Mouse (Mus musculus): Measurements from ENCODE around the gene Gm21983.

Gene Gm21983

DNA sequence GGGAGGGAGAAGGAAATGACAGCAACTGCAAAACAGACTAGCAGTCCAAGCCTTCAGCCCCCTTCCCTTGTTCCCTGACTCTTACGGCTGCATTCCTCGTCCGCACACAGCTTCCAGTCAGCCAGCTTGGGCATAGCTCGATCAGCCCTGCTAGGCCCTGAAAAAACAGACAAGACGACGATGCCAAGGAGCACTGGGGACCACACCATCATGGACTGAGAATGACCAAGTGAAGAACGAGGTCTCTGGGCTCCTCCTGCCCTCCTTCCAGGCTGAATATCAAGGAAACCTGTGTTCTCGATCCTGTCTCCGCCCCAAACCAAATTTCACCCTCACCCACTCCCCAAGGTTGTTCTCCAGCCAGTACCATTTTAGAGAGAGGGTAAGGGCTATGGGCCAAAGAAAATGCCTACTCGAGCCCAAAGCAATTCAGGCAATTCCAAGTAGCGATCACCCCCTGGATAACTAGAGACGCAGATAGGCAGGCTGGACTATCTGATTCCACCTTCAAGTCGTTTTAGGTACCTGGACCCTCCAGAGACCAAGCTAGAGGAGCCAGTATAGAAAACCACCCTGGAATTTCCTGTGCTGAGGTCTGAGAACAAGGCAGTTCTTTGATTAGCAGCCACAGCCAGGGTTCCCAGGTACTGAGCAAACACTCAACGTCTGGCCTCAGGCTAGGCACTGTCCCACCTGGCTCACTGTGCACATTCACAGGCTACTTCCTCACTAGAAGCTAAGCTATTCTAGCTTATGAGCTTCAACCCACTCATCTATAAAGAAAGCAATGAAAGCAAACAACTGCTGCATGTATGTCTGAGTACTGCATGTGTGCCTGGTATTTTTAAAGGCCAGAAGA, at the start of gene Gm21983, which contains the start of gene Mia:
Gene Gm21983 (minus strand): TSS at position 250 of the 859 bp plus-strand sequence.
Gene Mia (minus strand): TSS at position 321 of the 859 bp plus-strand sequence.
- DNase-seq (ENCODE audit: low read depth, low spot score): no peak

- DNase-seq (ENCODE audit: low read depth, low spot score): no peak
Observed at GRCm38 (mm10) chr7:27228865-27229264, 48.0 kb upstream of the Gm21983 start.

DNA sequence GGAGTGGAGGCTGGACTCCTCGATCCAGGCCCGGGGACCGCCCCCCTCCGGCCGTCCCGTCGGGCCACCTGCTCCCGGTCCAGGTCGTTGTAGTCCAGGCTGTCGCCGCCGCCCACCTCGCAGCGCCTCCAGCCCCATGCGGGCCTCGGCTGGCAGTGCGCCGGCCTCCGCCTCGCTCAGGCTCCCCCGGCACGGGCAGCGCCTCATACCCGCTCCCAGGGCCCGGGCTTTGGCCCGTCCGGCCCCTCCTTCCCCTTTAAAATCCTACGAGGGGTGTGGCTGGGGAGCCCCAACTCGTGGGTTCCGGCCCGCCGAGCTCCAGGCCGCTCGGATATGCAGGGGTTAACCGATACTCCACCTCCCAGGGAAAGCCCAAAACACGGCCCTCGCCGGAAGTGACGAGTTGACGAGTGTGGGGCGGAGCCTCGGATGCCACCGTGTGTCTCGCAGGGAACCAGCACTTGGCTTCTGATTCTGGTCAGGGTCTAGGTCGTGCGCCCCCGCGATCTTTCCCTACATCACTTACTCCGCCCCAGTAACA, 47.5 kb upstream of the Gm21983 start, which contains the start of gene Itpkc:
Gene Itpkc (minus strand): TSS at position 381 of the 541 bp plus-strand sequence.
- peak; percentile 84 for DNase-seq (ENCODE audit: low read depth, low spot score)

GRCm38 (mm10) chr7:27227676-27228075, 46.8 kb upstream of the Gm21983 start:
- DNase-seq (ENCODE audit: low read depth, low spot score): no peak

- no peak for DNase-seq (ENCODE audit: low read depth, low spot score)
Observed at GRCm38 (mm10) chr7:27227276-27227675, 46.4 kb upstream of the Gm21983 start.

DNA sequence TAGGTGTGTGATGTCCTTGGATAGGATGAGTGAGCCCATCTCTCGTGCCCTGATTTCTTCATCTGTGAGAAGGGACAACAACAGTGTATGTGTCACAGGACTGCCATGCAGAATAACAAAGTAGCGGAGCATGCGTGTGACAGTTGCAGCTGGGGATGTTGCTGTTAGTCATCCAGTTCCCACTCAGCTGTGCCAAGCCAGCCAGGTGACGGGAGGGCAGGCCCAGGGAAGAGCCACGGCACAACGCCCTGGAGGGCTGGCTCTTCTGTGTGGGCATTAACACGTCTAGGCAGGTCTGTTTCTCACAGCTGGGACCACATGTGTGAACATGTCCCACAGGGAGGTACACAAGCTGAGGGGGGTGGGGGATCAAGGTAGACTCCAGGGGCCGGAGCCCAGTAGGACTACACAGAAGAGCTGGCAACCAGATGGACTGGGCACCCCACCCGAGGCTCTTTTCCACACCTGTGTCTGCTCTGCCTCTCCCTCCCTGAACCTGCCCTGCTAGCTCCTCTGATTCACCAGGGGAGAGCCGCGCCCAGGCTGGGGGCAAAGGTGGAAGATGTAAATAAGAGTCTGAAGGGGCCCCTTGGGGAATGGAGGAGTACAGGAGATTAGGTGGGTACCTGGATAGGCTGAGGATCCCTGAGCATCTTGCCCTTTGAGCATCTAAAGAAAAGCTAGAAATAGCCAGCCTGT, 44.1 kb upstream of the Gm21983 start:
- DNase-seq (ENCODE audit: low read depth, low spot score): no peak

DNA sequence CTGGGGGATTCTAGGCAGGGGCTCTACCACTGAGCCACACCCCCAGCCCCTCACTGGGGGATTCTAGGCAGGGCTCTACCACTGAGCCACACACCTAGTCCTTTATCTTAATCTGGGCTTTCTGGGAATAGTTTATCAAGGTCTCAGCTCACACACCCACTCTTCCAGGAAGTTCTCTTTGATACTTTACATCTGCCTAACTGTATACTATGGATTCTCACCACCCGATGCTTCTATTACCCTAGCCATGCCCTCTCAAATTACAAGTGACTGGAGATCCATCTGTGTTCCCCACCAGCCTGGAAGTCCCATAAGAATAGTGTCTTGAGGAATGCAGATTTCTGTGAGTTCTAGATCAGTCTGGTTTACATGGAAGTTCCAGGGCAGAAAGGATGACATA, 41.7 kb upstream of the Gm21983 start:
- DNase-seq (ENCODE audit: low read depth, low spot score): no peak

DNA sequence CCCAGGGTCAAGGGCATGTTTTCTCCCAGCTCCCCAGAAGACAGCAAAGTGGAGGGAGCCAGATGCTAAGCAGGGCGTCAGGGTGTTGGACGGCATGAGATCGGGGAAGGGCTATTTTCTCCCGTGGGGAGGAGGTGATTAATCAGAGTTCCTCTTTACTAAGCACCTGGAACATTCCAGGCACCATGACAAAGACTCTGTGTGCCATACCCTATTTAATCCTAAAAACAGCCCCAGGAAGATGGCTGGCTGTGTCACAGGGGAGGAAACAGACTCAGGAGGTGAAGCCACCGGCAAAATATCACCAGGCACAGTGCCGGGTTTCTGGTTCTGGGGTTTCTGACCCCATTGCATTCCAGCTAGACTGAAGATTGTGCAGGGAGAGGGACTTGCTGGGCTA, 41.1 kb upstream of the Gm21983 start:
- DNase-seq (ENCODE audit: low read depth, low spot score): no peak

- no peak for DNase-seq (ENCODE audit: low read depth, low spot score)
Observed at GRCm38 (mm10) chr7:27219937-27220336, 39.1 kb upstream of the Gm21983 start.

DNA sequence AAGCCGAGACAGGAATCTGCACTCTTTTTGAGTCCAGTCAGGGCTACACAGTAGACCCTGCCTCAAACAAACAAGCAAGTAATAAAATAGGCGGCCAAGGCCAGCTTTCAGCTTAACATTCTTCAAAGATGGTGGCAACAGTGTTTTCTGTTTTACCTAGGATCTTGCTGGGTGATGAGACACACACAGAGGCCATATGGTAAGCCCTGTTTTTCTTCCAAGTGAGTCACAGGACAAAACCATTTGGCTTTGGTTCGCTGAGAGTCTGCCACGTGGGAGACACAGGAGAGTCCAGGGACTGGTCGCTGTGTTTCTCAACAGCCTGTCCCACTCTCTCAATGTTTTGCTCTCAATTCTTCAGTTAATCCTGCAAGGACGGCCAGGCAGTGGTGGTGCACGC, 37.7 kb upstream of the Gm21983 start:
- no peak for DNase-seq (ENCODE audit: low read depth, low spot score)

DNA sequence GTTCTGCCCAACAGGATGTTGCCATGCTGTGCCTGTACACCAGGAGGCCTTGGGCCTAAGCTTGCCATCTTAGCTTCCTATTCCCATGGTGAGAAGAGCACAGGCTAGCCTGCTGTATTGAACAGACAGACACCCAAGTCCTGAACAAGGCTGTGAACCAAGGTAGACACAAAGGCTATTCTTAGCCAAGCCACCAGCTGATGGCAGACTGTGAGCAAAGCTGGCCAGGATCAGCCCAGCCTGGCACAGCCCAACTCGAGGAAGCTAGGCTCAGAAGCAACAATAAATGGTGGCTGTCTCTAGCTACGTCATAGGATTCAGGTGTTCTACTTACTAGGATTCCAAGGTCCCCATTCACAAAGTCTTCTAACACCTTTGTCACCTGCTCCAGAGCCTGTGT, 31.7 kb upstream of the Gm21983 start:
- no peak for DNase-seq (ENCODE audit: low read depth, low spot score)

GRCm38 (mm10) chr7:27203730-27204449, 23.0 kb upstream of the Gm21983 start:
- no peak for DNase-seq (ENCODE audit: low read depth, low spot score)

DNA sequence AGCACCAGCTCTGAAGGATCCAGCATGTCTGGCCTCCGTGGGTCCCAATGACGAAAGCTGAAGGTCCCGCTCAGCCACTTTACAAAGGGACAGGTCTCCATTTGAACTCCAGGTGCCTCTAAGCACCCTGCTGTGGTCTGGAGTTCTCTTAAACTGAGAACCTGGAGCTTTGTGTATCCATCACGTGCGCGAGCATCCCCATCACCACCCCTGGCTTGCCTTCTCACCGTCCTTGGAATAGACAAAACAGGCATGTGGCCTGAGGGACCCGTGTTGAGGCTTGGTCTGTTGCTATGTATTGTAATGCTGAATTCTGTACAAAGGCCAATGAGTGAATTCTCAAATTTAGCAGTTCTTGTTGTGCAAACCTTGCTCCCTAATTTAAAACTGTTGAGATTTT, 17.9 kb upstream of the Gm21983 start:
- no peak for DNase-seq (ENCODE audit: low read depth, low spot score)

DNA sequence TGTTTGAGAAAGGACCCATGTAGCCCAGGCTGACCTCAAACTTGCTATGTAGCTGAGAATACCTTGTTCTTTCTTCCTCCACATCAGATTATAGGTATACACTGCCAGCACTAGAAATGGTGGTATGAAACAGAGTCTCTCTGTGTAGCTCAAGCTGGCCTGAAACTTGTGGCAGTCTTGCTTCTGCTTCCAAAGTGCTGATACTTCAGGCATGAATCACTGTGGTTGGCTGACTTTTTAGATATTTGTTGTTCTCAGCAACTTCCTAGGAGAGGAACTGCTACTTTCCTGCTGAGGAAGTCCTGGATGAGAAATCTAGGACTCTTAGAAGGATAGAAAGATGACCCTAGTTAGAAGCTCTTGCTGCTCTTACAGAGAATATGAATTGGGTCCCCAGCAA, 17.5 kb upstream of the Gm21983 start:
- no peak for DNase-seq (ENCODE audit: low read depth, low spot score)

DNA sequence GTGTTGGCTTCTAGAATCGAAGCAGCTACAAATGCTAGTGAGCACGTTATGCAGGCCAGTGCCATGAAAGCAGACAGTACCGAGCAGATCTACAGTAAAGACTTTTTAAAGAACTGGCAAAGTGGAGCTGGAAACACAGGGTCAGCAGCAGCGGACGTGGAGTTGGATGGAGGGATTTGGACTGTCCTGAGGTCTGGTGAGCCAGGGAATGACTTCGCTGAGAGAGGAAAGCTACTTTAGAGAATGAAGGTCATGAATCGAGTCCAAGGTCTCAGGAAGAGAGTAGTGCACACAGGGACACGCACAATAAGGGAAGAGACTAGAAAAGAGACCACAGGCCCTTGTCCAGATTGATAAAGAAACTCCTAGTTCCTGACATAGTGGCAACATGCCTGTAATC, 16.7 kb upstream of the Gm21983 start:
- no peak for DNase-seq (ENCODE audit: low read depth, low spot score)

GRCm38 (mm10) chr7:27197136-27197535, 16.2 kb upstream of the Gm21983 start:
- DNase-seq (ENCODE audit: low read depth, low spot score): no peak

DNA sequence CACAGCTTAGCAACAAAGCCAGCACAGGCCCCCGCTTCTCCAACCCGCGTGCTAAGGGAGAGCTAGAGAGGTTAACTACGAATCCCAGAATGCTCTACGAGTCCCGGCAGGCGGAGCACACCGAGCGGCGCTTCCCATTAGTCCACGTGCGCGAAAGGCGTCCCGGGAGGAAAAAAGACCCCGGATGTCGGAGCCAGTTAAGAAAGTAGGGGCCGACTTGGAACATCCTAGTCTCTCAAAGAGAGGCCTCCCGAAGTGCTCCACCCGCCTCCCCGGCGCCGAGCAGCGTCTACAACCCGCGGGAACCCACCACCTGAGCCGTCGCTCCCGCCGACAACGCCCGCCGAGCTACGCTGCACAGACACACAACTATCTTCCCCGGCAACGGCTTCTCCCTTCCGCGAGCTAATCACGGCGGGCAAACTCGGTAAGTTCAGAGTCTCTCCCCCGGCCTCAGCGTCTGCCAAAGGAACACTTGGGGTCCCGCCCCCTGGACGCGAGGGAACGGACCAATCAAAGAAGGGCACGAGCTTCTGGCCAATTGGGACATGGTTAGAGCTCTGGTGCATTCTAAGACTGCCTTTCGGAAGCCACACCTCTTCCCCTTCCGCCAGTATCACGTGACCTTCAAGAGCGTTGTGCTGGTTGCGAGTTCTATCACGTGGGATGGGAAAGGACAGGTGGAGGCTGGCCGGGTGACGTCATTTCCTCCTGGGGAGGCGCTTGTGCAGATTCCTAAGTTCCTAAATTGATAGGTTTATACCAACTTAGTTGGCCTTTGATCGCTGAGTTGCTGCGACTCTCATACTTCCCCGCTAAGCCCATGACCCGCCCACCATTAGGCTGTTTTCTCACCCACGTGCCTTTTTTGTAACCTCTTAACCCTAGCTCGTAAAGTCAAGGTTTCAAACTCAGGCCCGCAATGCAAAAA, 15.1 kb upstream of the Gm21983 start, which contains the start of the genes BC024978 and Snrpa:
Gene BC024978 (plus strand): TSS at position 101 of the 931 bp plus-strand sequence.
Gene Snrpa (minus strand): TSS at position 591 of the 931 bp plus-strand sequence.
- DNase-seq (ENCODE audit: low read depth, low spot score): peak; percentile 98

DNA sequence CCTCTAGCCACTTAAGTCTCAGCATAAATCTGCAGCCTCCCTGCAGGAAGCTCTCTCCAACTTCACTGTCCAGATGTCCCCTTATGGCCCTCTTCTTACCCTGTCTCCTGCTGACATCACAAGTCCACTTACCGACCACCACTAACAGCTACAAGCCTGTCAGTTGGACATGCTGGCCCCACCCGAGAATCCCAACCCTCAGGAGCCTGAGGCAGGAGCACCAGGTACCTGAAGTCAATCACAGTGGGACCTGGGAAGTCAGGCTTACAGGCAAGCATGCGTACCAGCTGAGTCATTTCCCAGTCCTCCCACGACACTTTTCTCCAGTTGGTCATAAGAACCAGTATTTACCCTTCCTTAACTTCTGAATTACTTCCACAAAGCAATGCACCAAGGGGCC, 12.8 kb upstream of the Gm21983 start:
- DNase-seq (ENCODE audit: low read depth, low spot score): no peak

DNA sequence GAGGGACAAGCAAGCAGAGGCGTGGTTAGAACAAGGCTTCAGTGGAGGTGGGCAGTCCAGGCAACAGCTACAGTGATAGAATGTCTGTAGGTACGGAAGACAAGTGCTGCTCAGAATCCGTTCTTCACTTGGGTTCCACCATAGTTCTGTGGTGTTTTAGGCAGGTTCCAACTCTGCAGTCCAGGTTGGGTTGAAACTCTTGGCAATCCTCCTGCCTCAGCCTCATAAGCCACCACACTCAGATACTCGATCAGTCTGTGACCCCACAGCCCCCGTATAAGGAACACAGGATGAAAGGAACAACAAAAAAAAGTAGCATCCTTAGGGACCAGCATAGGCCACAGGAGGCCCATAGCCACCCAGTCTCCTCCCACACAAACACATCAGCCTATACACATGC, 11.5 kb upstream of the Gm21983 start:
- no peak for DNase-seq (ENCODE audit: low read depth, low spot score)

DNA sequence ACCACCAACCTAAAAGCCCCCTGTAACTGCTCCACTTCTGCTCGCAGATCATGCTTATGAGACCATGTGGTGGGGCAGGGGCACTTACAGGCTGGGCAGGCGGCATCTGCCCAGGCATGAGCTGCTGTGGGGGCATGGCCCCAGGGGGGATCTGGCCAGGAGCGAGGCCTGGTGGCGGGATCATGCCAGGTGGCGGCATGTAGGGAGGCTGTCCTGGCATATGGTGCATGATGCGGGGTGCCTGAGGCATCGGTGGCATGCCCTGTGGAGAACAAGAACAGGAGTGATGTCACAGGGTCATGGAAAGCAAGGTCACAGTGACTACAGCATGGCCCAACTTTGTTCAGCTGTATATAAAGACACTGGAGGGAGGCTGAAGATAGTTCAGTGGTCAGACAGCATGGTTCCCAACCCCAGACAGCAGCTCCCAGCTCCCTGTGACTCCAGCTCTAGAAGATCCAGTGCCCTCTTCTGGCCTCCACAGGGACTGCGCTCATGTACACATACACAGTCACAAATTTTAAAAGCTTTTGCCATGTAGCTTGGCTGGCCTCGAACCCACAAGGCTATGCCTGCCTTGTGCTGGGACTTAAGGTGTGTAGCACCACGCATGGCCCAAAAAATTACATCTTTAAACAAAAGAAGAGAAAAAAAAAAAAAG, 8.5 kb upstream of the Gm21983 start:
- no peak for DNase-seq (ENCODE audit: low read depth, low spot score)
